Mouse (Mus musculus): ENCODE results near the gene Stk11.

- TF ChIP-seq CTCF (IDR thresholded peaks at IDR 0.05; ENCODE audit: low read depth, low read length) (no peak), POLR2A (IDR thresholded peaks at IDR 0.05; ENCODE audit: extremely low read depth, insufficient read depth, low read length) (no peak)
These were observed 45.6 kb upstream of the Stk11 start for GRCm38 (mm10) chr10:80069948-80070450.

All from liver, adult 2 months (tissue).